Mouse (Mus musculus) thymus, adult 2 months (tissue): ENCODE results near the gene A1cf. TPM values are rescaled to one million over a fixed set of nuclear protein-coding genes. Genes with fewer than 3 reads are reported as not detected.

Experiments used
- DNase-seq: peaks from one replicate; pipeline ENCODE4 v3.0.0; 2021
- H3K27ac ChIP-seq: fragments of 200-500 bp; 2 replicates; pipeline ENCODE4 v1.5.1; 2012; ENCODE audit warnings: low read length, control low read depth; ENCODE audit not compliant: control insufficient read depth, insufficient read depth
- H3K27me3 ChIP-seq: fragments of 200-500 bp; 2 replicates; pipeline ENCODE4 v1.6.1; 2012; ENCODE audit warnings: mild to moderate bottlenecking, low read length, moderate library complexity, mixed read lengths; ENCODE audit not compliant: control insufficient read depth, insufficient read depth
- H3K36me3 ChIP-seq: fragments of 200-500 bp; 2 replicates; pipeline ENCODE4 v1.6.1; 2012; ENCODE audit warnings: mild to moderate bottlenecking, low read length, moderate library complexity; ENCODE audit not compliant: control insufficient read depth, insufficient read depth
- H3K4me1 ChIP-seq: fragments of 200-500 bp; replicated peaks from 2 replicates; pipeline ENCODE4 v1.6.1; 2012; ENCODE audit warnings: low read length; ENCODE audit not compliant: control insufficient read depth, insufficient read depth
- H3K4me3 ChIP-seq: fragments of 200-500 bp; 2 replicates; pipeline ENCODE4 v1.5.1; 2012; ENCODE audit warnings: mild to moderate bottlenecking, low read length, control low read depth, moderate library complexity; ENCODE audit not compliant: control insufficient read depth, insufficient read depth
- CTCF ChIP-seq: fragments of 200-500 bp; IDR thresholded peaks from 2 replicates; pipeline ENCODE4 v1.5.1; 2012; ENCODE audit warnings: mild to moderate bottlenecking, control low read depth, low read length, moderate library complexity, borderline replicate concordance; ENCODE audit not compliant: control insufficient read depth, poor library complexity, insufficient read depth; ENCODE audit errors: extremely low read depth
- POLR2A ChIP-seq: fragments of 200-500 bp; IDR thresholded peaks from 2 replicates; pipeline ENCODE4 v1.6.1; 2012; ENCODE audit warnings: mild to moderate bottlenecking, low read length, control low read depth, moderate library complexity; ENCODE audit not compliant: control insufficient read depth, poor library complexity, insufficient read depth; ENCODE audit errors: extremely low read depth
- WGBS: fragments of 180-500 bp; shearing (Covaris S2); methylation state at CpG from one replicate; pipeline ENCODE4 v1.1.7; 2018; 5-methylcytosine and 5-hydroxymethylcytosine counted together
- polyA plus RNA-seq: library from polyadenylated mRNA; depleted of rRNA; stranded (reverse); fragments of >200 nt; gene quantifications from 2 replicates; pipeline ENCODE4 v1.2.3, GENCODE M21; 2012

The A1cf gene
- polyA plus RNA-seq, 1 experiment = 0.08 TPM

- 90% methylated on average over 6 of the region's 6 CpGs for WGBS
- no peak overlapping the region for H3K27ac ChIP-seq
Measured at GRCm38 (mm10) chr19:31891001-31891893, 22.7 kb downstream of the A1cf start.

DNA sequence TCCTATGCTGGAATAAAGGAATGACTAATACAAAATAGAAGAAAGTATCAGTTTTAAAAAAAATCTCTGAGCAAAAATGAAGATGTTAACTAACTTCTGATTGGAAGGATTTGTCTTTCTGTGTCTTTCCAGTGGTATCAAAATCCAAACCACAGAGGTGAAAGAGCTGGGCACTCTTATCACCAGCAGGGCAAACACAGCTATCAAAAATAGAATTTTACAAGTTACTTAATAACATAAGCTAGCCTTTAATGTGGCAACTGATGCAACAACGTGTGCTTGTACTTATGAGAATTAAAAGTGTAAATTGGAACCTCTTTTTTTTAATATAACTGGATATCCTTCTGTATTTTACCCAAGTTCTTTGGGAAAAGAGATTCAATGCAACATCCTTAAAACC is 27.4 kb downstream of the A1cf start:
- no peak overlapping the region for H3K27ac ChIP-seq
- 85% methylated on average over 1 of the region's 1 CpGs for WGBS
- H3K27me3 ChIP-seq = no peaks in the 10 kb centered on the region

More at GRCm38 (mm10) chr19:31891001-31891893, 22.7 kb downstream of the A1cf start:
- H3K27me3 ChIP-seq = no peaks in the 10 kb centered on the region
- H3K4me3 ChIP-seq = no peak overlapping the region
- H3K4me1 ChIP-seq = no peaks in the 10 kb centered on the region
- no peak for TF ChIP-seq POLR2A
- no peak for TF ChIP-seq CTCF
- no peaks in the 10 kb centered on the region for H3K36me3 ChIP-seq
- DNase-seq = no peak

DNA sequence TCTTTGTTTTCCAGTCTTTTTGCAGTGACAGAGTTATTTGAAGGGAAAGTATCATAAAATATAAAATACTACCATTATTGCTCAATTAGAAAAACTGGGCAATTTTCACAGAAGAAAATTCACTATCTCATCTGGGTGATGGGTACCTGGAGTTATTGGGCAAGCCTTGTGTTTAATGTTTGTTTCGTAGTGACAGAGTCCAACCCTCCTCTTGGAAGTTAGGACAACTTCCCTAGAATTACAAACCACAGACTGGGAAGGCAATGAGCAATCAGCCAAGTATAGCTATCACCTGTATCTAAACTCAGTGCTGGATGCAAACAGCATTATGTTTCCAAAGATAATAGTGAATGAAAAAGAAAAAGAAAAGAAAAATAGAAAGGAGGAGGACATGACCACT is 28.1 kb downstream of the A1cf start:
- no peak for DNase-seq
- H3K4me3 ChIP-seq = no peak overlapping the region
- 85% methylated on average over 1 of the region's 1 CpGs for WGBS
- TF ChIP-seq POLR2A (no peak), CTCF (no peak)
- H3K36me3 ChIP-seq = no peaks in the 10 kb centered on the region
- no peaks in the 10 kb centered on the region for H3K4me1 ChIP-seq
- H3K27me3 ChIP-seq = no peaks in the 10 kb centered on the region
- H3K27ac ChIP-seq = no peak overlapping the region

More for the DNA sequence above, 27.4 kb downstream of the A1cf start:
- no peak overlapping the region for H3K4me3 ChIP-seq
- DNase-seq = no peak
- no peaks in the 10 kb centered on the region for H3K4me1 ChIP-seq
- H3K36me3 ChIP-seq = no peaks in the 10 kb centered on the region
- TF ChIP-seq POLR2A (no peak), CTCF (no peak)

DNA sequence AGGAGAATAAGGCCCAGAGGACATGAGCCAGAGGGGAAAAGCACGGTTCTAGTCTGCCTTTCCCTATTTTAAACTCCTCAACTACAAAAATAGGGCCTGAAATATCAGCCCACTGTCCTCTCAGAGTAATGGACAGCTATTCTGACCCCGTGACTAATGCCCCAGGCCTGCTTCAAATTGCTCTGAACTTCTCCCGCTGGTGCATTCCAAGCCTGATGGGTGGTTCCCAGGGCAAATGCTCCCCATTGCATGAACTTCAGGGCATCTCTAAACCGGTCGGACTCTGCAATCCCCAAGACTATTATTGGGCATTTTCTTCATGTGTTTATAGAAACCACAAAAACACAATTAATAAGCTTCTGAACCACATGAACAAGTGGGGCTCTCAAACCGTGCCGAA is 37.1 kb downstream of the A1cf start:
- H3K27ac ChIP-seq = no peak overlapping the region
- H3K27me3 ChIP-seq = no peaks in the 10 kb centered on the region
- TF ChIP-seq CTCF (no peak), POLR2A (no peak)
- whole genome bisulfite sequencing = 92% methylated on average over 7 of the region's 7 CpGs
- H3K4me3 ChIP-seq = no peak overlapping the region
- no peaks in the 10 kb centered on the region for H3K36me3 ChIP-seq
- DNase-seq = no peak
- H3K4me1 ChIP-seq = no peaks in the 10 kb centered on the region

DNA sequence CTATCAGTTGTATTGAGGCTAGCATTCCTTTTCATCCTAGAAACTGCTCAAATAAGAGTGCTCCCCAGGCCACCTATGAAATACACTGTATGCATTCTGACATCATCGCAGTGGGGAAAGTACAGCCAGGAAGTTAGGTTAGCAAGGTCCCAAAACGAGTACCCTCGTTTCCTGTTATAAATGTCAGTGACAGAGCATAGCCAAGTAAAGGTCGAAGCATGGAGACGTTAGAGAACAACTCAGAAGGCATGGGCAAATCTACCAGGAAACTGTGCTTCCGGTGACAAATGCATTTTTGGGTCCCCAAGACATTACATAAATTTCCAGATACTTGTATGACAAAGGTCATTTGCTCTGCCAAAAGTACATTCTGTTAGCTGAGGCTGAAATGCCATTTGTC is 41.9 kb downstream of the A1cf start:
- no peak for TF ChIP-seq POLR2A
- no peak for TF ChIP-seq CTCF
- no peak overlapping the region for H3K27ac ChIP-seq

DNA sequence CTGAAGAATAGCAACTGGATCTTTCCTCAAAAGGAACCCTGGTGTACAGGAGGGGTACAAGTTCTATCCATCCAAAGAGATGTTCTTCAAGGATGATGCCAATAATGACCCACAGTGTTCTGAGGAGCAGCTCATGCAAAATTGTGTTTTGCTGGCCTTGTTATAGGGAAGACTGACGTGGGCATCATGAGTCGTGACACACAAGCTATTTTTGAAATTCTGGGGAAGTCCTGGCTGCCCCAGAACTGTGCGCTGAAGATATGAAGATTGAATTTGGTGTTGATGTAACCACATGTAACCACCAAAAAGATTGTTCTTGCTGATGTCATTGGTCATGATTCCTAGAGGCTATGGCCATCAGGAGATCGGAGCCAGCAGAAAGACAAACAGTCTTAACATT is 45.4 kb downstream of the A1cf start:
- no peaks in the 10 kb centered on the region for H3K36me3 ChIP-seq
- no peak for DNase-seq
- H3K4me3 ChIP-seq = no peak overlapping the region
- TF ChIP-seq CTCF = no peak
- TF ChIP-seq POLR2A = no peak
- WGBS = 65% methylated on average over 4 of the region's 4 CpGs
- no peaks in the 10 kb centered on the region for H3K27me3 ChIP-seq
- no peak overlapping the region for H3K27ac ChIP-seq
- no peaks in the 10 kb centered on the region for H3K4me1 ChIP-seq

More for the DNA sequence above, 41.9 kb downstream of the A1cf start:
- Histone ChIP-seq H3K27me3 (no peaks in the 10 kb centered on the region), H3K4me1 (no peaks in the 10 kb centered on the region), H3K36me3 (no peaks in the 10 kb centered on the region), H3K4me3 (no peak overlapping the region)
- WGBS = 6% methylated on average over 6 of the region's 6 CpGs
- DNase-seq = peak; percentile 9

DNA sequence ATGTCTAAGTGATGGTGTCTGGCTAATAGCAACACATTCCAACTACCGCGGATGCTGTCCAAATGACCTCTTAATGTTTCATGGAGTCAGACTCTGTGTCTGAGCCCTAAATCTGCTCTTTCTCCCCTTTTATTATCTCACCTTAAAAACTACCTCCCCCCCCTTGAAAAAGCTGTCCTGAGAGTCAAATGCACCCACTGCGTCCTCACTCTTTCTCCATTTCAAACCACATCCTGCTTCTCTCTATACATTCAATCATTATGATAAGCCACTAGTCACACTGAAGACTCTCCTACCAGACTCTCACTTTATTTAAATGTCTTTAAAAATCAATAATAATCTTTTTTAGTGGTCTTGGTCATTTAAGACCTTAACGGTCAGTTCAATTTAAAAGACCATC is 51.8 kb downstream of the A1cf start:
- no peak for TF ChIP-seq POLR2A
- TF ChIP-seq CTCF = no peak
- no peak for DNase-seq
- WGBS = 87% methylated on average over 4 of the region's 4 CpGs
- Histone ChIP-seq H3K36me3 (no peaks in the 10 kb centered on the region), H3K4me1 (no peaks in the 10 kb centered on the region), H3K27me3 (no peaks in the 10 kb centered on the region), H3K4me3 (no peak overlapping the region), H3K27ac (no peak overlapping the region)
